Mouse (Mus musculus) erythroblast, embryonic 14.5 days (primary cell): ENCODE measurements around the gene Gpr137. TPM values are rescaled to one million over a fixed set of nuclear protein-coding genes. Genes with fewer than 3 reads are reported as not detected.

ENCODE experiments used
- H3K27me3 ChIP-seq: 2 replicates; pipeline ENCODE4 v1.6.1; 2012; ENCODE audit warnings: inconsistent platforms; ENCODE audit not compliant: control insufficient read depth
- H3K36me3 ChIP-seq: 2 replicates; pipeline ENCODE4 v1.6.1; 2012; ENCODE audit warnings: mild to moderate bottlenecking, inconsistent platforms; ENCODE audit not compliant: control insufficient read depth
- H3K4me1 ChIP-seq: 2 replicates; pipeline ENCODE4 v1.6.1; 2012; ENCODE audit warnings: inconsistent platforms; ENCODE audit not compliant: control insufficient read depth
- H3K4me3 ChIP-seq: replicated peaks from 2 replicates; pipeline ENCODE3; 2012; ENCODE audit warnings: moderate library complexity, mild to moderate bottlenecking, inconsistent platforms
- H3K9me3 ChIP-seq: 2 replicates; pipeline ENCODE4 v1.6.1; 2012; ENCODE audit warnings: low read length, inconsistent platforms, mixed read lengths; ENCODE audit not compliant: control insufficient read depth
- GATA1 ChIP-seq: IDR thresholded peaks from 2 replicates; pipeline ENCODE4 v1.6.1; 2012; ENCODE audit warnings: low read length, inconsistent platforms, mixed read lengths
- TAL1 ChIP-seq: IDR thresholded peaks from 3 replicates; pipeline ENCODE4 v1.6.1; 2012; ENCODE audit warnings: low read length, inconsistent platforms, mixed read lengths
- polyA plus RNA-seq: library from polyadenylated mRNA; stranded (reverse); fragments of >175 nt; gene quantifications from 2 replicates; pipeline ENCODE4 v1.2.3, GENCODE M21; 2012

Gpr137 gene
- polyA plus RNA-seq, 1 experiment, result 1.5 TPM

DNA sequence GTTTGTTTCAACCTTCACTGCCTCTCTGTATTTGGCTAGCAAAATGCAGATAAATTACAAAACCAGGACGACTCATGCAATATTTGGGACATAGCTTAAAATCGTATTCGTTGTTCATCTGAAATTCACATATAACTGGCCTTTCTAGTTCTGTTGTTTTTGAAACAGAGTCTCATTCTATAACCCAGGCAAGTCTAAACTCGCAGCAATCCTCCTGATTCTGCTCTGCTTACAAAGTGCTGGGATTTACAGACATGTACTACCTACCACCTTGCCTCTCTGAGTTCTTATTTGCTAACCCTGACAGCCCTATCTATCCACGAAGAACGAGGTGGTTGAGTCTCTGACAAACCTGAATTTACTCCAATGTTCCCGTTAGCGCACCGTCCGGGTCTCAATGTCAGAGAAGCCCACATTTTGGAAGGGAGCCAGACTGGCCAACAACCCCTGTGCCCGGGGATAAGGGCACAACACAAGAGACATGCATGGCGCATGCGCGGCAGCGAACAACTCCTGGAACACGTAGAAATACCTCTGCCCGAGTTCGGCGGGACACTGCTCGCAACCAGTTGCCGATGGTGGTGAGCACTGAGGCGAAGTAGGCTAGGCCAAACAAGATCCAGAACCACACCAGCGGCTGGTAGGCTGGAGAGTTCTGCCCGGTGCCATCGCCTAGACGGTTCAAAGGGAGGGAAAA is 15.6 kb downstream of the Gpr137 start:
- peaks cover 87% of the 10 kb centered on the region for H3K27me3 ChIP-seq
- no peak overlapping the region for H3K4me3 ChIP-seq

DNA sequence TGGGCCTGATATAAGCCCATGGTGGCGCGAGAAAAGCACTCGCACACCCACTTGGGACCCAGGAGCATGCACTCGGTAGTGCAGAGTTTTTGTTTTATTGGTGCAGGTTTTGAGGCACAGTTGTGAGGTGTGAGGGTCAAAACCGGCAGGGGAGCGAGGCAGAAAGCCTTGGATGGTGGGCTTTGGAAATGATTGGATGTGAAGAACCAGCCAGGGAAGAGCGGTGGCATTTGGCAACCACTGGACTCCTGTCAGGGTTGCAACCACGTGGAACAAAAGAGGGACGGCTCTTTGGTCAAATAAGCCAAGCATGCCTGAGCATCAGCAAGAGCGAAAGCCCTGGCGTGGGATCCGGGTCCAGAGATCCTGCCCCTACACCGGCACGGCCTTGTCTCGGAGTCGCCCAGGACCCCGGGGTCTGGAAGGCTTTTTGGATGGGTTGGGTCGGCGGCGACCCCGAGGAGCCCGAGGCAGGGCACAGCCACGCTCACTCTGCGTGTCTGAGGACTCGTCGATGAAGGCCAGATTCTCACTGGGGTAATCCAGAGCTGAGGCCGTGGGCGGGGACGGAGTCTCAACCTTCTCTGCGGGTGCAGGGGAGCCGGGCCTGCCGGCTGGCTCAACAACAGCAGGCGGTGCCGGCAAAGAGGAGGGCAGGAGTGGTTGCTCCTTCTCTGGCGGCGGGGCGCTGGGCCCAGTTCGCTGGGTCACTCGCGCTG is 16.5 kb downstream of the Gpr137 start:
- Histone ChIP-seq H3K4me3 (no peak overlapping the region), H3K36me3 (no peaks in the 10 kb centered on the region), H3K9me3 (peaks cover 15% of the 10 kb centered on the region), H3K4me1 (peaks cover 41% of the 10 kb centered on the region), H3K27me3 (peaks cover 78% of the 10 kb centered on the region)
- no peak for TF ChIP-seq TAL1
- no peak for TF ChIP-seq GATA1

More for the DNA sequence above, 15.6 kb downstream of the Gpr137 start:
- peaks cover 15% of the 10 kb centered on the region for H3K9me3 ChIP-seq
- no peaks in the 10 kb centered on the region for H3K36me3 ChIP-seq
- peaks cover 35% of the 10 kb centered on the region for H3K4me1 ChIP-seq
- TF ChIP-seq TAL1 (no peak), GATA1 (no peak)

DNA sequence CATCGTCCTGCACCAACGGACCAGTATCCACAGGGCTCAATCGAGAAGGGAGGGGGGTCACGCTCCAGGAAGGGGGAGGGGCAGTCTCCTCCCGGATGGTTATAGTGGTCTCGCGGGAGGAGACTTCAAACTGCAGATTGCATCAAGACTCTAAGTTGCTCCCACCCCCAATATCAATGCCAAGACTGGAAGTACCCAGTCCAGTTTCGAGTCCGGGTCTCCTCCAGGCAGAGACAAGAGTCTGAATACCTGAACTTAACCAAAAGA is 17.0 kb downstream of the Gpr137 start, which contains the start of gene Catsperz:
Gene Catsperz, minus strand, starts transcription at position 74 of the 267 bp plus-strand sequence.
- H3K4me1 ChIP-seq, result peaks cover 46% of the 10 kb centered on the region
- H3K9me3 ChIP-seq, result peaks cover 15% of the 10 kb centered on the region
- TF ChIP-seq GATA1 (no peak), TAL1 (no peak)
- H3K36me3 ChIP-seq, result no peaks in the 10 kb centered on the region
- H3K27me3 ChIP-seq, result peaks cover 72% of the 10 kb centered on the region
- no peak within 1 kb of the TSS for H3K4me3 ChIP-seq

DNA sequence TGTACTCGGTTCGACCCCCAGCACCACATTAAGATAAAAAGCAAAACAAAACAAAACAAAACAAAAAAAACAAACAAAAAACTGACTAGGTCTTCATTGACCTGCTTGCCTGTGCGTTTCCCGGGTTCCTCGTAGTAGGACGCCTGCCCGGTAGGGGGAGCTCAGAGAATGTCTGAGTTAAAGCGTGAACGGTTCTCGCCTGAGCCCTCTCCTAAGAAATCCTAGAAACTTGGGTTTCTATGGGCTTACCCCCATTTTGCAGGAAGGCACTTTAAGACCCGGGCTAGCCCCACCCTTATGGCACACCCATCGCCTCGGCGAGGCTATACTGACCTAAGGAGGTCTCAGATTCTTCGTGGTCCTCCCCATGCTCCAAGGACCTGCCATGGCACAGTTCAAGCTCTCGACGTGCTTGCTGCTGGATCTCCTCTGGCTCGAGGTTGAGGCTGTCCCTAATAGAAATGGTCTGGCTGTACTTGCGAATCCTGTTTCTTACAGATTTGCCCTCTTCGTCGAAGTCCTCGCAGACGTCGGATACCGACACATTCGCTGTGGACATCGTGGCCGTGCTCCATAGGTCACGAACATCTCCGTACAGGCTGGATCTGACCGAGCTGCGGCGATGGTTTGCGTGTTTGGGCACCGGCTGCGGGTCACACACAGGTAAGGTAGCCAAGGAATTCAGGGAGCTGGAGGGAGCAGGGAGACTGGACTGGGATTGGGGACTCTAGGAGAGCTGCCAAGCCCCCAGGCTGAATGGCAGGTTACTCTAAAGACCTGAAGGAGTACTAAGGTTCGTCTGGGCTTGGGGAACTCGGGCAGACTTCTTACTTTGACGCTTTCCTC is 17.6 kb downstream of the Gpr137 start:
- H3K27me3 ChIP-seq, result peaks cover 68% of the 10 kb centered on the region
- TF ChIP-seq TAL1, result no peak
- peaks cover 51% of the 10 kb centered on the region for H3K4me1 ChIP-seq
- no peak overlapping the region for H3K4me3 ChIP-seq
- peaks cover 3% of the 10 kb centered on the region for H3K36me3 ChIP-seq
- H3K9me3 ChIP-seq, result peaks cover 15% of the 10 kb centered on the region

DNA sequence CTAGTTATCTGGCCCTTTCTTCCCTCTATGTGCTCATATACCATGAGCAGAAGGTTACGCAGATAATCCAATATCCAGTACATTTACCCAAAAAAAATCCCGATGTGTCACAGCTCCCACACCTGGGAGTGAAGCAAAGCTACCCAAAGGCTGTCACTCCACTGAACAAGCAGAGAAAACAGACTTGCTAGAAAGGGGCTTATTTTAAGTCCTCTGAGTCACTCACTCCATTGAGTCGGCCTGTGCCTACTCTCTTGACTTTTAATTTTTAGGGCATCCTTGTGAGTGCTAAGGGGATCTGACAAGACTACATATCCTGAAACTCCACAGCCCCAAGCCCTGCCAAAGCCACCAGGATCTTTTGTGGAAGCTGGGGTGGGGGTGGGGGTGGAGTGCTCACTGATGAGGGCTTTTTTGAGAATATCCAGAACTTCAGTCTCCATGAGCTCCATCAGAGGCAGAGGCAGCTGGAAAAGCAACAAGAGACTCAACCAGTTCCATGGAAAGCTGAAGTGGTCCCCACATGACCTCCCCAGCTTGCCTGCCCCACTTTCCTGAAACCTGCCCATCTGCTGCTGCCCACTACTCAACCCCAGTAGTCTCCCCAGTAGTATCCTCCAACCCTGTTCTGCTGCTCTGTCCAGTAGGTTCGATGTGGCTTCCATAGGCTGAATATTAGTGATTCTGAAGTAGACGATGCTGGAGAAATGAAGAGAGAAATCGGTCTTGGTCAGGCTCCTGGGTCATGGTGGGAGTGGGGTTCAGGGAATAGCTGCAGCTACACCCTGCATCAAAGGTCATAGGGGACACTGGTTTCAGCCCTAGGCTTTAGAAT is 19.2 kb downstream of the Gpr137 start:
- peaks cover 53% of the 10 kb centered on the region for H3K4me1 ChIP-seq
- H3K27me3 ChIP-seq, result peaks cover 54% of the 10 kb centered on the region
- peaks cover 3% of the 10 kb centered on the region for H3K36me3 ChIP-seq
- H3K4me3 ChIP-seq, result peak overlapping the region; percentile 75
- TF ChIP-seq GATA1, result no peak
- TF ChIP-seq TAL1, result no peak
- peaks cover 15% of the 10 kb centered on the region for H3K9me3 ChIP-seq

DNA sequence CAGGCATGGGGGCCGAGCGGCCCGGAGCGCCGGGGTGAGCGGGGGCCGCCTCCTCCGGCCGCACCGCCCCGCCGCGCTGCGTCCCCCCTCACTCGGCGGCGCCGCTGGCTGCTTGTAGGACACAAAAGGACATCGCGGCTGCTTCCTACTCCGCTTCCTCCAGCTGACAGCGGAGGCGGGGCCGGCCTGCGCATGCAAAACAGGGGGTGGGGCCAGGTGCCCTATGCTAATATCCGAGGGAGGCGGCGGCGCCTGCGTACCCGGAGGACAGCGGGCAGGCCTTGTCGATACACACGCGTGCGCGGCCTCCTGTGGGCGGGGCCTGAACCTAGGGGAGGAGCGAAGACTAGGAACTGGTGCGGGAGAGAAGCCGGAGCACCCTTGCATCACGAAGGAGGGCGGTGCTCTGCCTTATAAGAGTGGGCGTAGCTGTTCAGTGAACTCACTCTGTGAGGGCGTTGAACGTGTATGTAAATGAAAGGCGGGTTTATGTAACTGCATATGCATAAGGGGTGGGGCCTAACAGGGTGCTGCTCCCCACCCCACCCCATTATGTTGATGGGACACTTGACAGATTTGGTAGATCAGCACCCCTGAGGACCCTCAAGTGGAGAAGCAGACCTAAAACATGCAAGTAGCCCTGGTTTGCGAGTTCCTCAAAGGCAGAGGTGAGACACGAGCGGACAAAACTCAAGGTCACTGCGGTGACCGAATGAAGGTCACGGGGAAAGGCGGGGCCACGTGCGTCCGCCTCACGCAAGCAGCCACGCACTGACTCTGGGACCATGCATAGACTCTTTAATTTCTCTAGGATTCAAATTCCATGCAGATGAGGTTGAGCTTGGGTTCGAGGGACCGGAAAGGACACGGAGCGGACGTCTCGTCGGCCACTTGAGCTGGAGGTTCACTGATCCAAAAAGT is 20.4 kb downstream of the Gpr137 start, which contains the start of gene Esrra:
Gene Esrra, minus strand, starts transcription at position 167 of the 921 bp plus-strand sequence.
- Histone ChIP-seq H3K4me3 (peak within 1 kb of the TSS; percentile 75), H3K4me1 (peaks cover 52% of the 10 kb centered on the region), H3K9me3 (peaks cover 10% of the 10 kb centered on the region), H3K27me3 (peaks cover 42% of the 10 kb centered on the region), H3K36me3 (peaks cover 3% of the 10 kb centered on the region)
- TF ChIP-seq GATA1, result no peak
- no peak for TF ChIP-seq TAL1

DNA sequence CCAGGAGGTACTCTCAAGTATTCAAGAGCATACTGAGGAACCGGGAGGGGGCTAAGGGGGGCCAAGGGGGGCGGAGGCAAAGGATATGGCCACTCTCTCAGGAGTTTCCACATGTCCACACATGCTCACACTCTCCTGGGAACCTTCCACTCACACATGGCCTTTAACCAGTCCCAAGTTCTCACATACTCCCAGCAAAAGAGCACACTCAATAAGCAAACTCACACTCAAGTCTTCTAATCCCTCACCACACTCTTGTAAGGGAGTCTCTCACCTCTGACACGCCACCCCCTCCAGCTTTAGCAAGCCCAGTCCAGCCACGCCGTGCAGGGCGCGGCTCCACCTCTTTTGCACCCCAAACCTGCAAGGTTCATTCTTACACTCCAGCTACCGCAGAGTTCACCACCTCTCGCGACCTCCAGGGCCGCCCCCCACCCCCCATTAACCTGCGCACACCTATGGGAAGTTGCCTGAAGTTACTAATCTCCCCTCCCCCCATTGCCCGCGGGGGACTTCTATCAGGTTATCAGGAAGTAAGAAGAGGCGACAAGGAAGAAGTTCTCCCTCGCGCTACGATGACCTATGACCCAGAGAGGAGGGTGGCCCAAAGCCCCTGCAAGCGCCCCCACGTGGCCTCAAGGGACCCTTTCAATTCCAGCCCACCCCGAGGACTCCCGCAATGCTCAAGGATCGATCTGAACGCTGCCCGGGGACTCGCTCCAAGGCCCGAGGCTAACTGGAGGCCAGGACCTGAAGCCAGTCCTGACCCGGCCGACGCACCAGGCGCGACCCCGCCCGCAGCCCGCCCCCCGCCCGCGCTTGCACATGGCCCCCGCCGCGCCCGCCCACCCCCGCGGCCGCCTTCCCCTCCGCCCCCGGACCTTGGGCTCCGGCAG is 21.3 kb downstream of the Gpr137 start:
- no peak for TF ChIP-seq TAL1
- no peak for TF ChIP-seq GATA1
- peaks cover 53% of the 10 kb centered on the region for H3K4me1 ChIP-seq
- H3K4me3 ChIP-seq, result peak overlapping the region; percentile 75
- peaks cover 5% of the 10 kb centered on the region for H3K36me3 ChIP-seq
- peaks cover 33% of the 10 kb centered on the region for H3K27me3 ChIP-seq
- peaks cover 5% of the 10 kb centered on the region for H3K9me3 ChIP-seq
